Mouse (Mus musculus) gastrocnemius, postnatal 25 days (tissue): ENCODE results near the gene Dscam. TPM values are rescaled to one million over a fixed set of nuclear protein-coding genes. Genes with fewer than 3 reads are reported as not detected.

ENCODE experiments used
- DNase-seq: peaks from one replicate; pipeline ENCODE4 v3.0.0; 2022
- total RNA-seq, 2 experiments: library from RNA; stranded (reverse); gene quantifications; 1 replicate in 1 of 2; 2 replicates in 1 of 2; pipeline ENCODE4 v1.2.3; 2021

Dscam gene
- total RNA-seq, 2 experiments from 2014 or later, result not detected

- DNase-seq, result no peak
Measured at GRCm38 (mm10) chr16:96722135-96722534, 448.4 kb downstream of the Dscam start.

GRCm38 (mm10) chr16:96721241-96721640 is 449.3 kb downstream of the Dscam start:
- no peak for DNase-seq

GRCm38 (mm10) chr16:96720666-96721065 is 449.9 kb downstream of the Dscam start:
- DNase-seq, result no peak

GRCm38 (mm10) chr16:96718221-96718620 is 452.3 kb downstream of the Dscam start:
- DNase-seq, result no peak

- no peak for DNase-seq
Measured at GRCm38 (mm10) chr16:96716633-96717032, 453.9 kb downstream of the Dscam start.

GRCm38 (mm10) chr16:96711935-96712334 is 458.6 kb downstream of the Dscam start:
- no peak for DNase-seq

- no peak for DNase-seq
Measured at GRCm38 (mm10) chr16:96700551-96700950, 470.0 kb downstream of the Dscam start.

GRCm38 (mm10) chr16:96695882-96696281 is 474.7 kb downstream of the Dscam start:
- DNase-seq, result no peak

- DNase-seq, result no peak
Measured at GRCm38 (mm10) chr16:96691576-96691975, 479.0 kb downstream of the Dscam start.

GRCm38 (mm10) chr16:96690052-96690451 is 480.5 kb downstream of the Dscam start:
- no peak for DNase-seq

- DNase-seq, result no peak
Measured at GRCm38 (mm10) chr16:96689419-96689818, 481.1 kb downstream of the Dscam start.

- no peak for DNase-seq
Measured at GRCm38 (mm10) chr16:96685065-96685464, 485.5 kb downstream of the Dscam start.

- no peak for DNase-seq
Measured at GRCm38 (mm10) chr16:96684581-96684980, 486.0 kb downstream of the Dscam start.

- no peak for DNase-seq
Measured at GRCm38 (mm10) chr16:96682289-96682972, 488.1 kb downstream of the Dscam start.

GRCm38 (mm10) chr16:96679981-96680380 is 490.6 kb downstream of the Dscam start:
- DNase-seq, result no peak

- no peak for DNase-seq
Measured at GRCm38 (mm10) chr16:96677471-96677870, 493.1 kb downstream of the Dscam start.

GRCm38 (mm10) chr16:96676663-96677062 is 493.9 kb downstream of the Dscam start:
- DNase-seq, result no peak

- no peak for DNase-seq
Measured at GRCm38 (mm10) chr16:96673191-96673847, 497.2 kb downstream of the Dscam start.

GRCm38 (mm10) chr16:96671603-96672374 is 498.8 kb downstream of the Dscam start:
- no peak for DNase-seq

- DNase-seq, result no peak
Measured at GRCm38 (mm10) chr16:96669706-96670105, 500.8 kb downstream of the Dscam start.

- no peak for DNase-seq
Measured at GRCm38 (mm10) chr16:96668478-96668877, 502.1 kb downstream of the Dscam start.

GRCm38 (mm10) chr16:96661073-96661472 is 509.5 kb downstream of the Dscam start:
- no peak for DNase-seq

GRCm38 (mm10) chr16:96659275-96659674 is 511.3 kb downstream of the Dscam start:
- no peak for DNase-seq
